Mouse (Mus musculus): ENCODE measurements around the gene 4933434E20Rik.

4933434E20Rik gene

GRCm38 (mm10) chr3:90081365-90082240 is 30.2 kb downstream of the 4933434E20Rik start:
- DNase-seq (ENCODE audit: low spot score), result no peak

DNA sequence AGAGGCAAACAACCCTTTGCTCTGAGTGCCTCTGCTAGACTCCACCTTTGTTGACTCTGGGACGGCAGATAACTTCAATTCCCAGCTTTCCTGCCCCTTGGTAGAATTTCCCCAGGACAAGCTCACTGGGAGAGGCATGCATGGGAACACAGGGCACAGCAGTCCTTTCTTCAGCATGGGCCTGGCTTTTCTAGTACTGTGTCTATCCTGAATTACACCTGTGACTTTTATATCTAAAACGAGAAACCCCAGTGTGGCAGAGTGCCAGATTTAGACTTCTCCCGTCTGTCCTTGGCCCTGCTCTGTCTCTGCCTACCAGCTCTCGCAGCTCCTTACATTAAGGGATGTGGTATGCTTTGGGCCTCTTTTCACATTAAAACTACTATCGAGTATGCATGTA is 31.6 kb downstream of the 4933434E20Rik start:
- DNase-seq (ENCODE audit: low spot score), result no peak

- no peak for DNase-seq (ENCODE audit: low spot score)
These were observed 32.4 kb downstream of the 4933434E20Rik start for GRCm38 (mm10) chr3:90083698-90084324.

GRCm38 (mm10) chr3:90084790-90085189 is 33.4 kb downstream of the 4933434E20Rik start:
- DNase-seq (ENCODE audit: low spot score), result no peak

DNA sequence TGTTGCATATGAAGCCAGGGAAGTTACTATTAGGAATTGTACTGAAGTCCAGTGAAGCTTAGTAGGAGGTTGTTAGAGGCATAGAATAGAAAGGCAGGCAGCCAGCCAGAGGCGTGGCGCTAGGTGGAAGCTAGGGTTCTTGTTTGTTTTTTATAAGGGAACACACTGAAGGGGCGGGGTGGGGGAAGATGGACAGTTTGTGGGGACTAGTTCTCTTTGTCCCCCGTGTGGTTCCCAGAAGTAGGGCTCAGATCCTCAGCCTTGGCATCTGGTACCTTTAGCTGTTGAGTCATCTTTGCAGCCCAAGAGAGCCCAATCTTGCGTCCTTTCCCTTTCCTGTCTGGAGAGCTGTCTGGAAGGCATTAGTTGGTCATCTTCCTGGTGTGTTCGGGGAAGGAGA is 33.8 kb downstream of the 4933434E20Rik start:
- DNase-seq (ENCODE audit: low spot score), result no peak

DNA sequence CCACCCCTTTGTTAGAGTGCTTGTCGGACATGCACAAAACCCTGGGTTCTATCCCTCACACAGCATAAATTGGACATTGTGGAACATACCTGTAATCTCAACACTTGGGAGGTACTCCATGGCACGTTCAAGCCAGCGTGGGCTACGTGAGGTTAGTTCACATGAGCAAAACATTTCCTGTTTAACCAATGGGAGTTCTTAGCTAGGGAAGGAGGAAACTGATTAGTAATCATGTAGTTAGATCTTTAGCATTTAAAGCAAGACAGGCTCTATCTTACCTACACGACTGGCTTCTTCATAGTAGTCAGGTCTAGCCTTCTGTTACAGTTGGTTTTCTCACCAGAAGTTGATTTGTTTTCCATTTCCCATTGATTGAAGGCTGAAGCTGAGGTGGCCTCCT is 34.6 kb downstream of the 4933434E20Rik start:
- no peak for DNase-seq (ENCODE audit: low spot score)

- no peak for DNase-seq (ENCODE audit: low spot score)
These were observed 37.2 kb downstream of the 4933434E20Rik start for GRCm38 (mm10) chr3:90088617-90089016.

DNA sequence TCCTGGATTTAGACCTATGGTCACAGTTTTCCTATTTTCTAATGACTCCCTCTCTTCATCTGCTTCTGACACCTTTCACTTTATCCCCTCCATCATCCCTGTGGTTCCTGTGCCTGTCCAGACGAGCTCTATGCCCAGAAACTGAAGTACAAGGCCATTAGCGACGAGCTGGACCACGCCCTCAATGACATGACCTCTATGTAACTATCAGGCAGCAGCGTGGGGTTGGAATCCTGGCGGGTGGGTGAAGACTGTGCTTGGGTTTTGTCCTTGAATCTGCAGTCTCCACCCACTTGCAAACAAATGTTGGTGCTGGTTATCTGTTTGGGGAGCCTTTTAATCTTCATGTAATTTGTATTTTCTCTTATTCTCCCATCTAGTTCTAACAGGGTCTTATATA is 39.5 kb downstream of the 4933434E20Rik start:
- no peak for DNase-seq (ENCODE audit: low spot score)

DNA sequence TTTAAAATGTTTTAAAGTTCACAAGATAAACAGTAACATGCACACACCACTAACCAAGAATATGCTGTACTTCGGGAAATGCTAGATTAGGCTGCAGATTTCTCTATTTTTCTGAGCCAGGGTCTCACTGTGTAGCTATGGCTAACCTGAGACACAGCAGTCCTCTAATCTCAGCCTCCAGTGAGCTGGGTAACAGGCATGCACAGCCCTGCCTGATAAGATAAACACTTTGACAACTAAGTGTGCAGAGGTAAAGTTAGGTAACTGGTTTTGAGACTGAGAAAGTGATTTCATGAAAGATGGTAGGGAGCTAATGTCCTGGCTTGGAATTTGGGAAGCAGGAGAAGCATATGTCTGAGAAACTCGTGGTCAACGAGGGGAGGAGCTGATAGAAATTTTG is 43.0 kb downstream of the 4933434E20Rik start:
- no peak for DNase-seq (ENCODE audit: low spot score)

DNA sequence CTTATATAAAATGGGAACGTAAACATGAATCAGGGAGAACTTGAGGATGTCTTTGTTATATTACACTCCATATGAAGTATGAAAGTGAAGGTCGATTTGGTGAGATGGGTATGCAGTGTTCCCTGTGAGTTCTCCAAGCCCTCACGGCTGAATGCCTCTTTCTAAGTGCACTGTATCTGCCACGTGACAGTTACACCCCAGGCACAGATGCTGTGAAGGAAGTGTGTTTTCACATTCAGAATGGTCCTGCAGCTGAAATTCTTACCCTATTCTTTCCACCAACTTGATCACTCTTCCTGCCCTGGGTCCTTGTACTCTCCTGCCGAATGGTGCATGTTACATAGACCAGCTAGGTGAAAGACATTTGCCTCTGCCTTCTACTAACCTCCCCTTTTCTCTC is 46.5 kb downstream of the 4933434E20Rik start:
- DNase-seq (ENCODE audit: low spot score), result no peak

DNA sequence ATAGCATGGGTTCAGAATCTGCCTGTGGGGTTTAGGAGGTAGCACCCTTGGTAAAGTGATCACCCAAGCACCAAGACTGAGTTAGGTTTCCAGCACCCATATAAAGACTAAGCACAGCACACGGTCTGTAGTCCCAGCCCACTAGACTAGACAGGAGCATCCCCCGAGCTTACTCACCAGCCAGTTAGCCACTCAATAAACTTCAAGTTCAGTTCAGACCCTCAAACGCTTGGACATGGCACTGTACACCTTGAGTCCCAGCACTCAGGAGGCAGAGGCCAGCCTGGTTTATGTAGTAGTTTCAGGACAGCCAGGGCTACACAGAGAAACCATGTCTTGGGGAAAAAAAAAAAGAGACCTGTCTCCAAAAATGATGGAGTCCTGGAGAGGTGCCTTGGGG is 49.6 kb downstream of the 4933434E20Rik start:
- DNase-seq (ENCODE audit: low spot score), result no peak

DNA sequence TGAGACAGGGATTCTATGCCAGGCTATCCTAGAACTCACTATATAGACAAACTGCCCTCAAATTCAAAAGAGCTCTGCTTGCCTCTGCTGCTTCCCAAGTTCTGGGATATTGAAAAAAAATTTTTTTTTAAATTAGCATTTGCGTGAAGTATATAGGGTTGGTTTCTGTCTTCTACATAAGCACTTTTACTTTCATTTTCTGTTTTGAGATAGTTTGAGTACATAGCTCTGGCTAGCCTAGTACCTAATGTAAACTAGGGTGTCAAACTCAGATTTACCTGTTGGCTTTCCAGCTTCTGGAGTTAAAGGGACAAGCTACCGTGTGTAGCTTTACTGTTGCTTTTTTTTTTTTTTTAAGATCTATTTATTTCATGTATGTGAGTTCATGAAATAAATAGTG is 50.2 kb downstream of the 4933434E20Rik start:
- DNase-seq (ENCODE audit: low spot score), result no peak

- no peak for DNase-seq (ENCODE audit: low spot score)
These were observed 50.8 kb downstream of the 4933434E20Rik start for GRCm38 (mm10) chr3:90102239-90102638.

- DNase-seq (ENCODE audit: low spot score), result no peak
These were observed 51.7 kb downstream of the 4933434E20Rik start for GRCm38 (mm10) chr3:90103176-90103575.

- no peak for DNase-seq (ENCODE audit: low spot score)
These were observed 52.5 kb downstream of the 4933434E20Rik start, which contains the start of gene Nup210l for GRCm38 (mm10) chr3:90103938-90104337. Gene Nup210l (plus strand): TSS chr3:90104132.

DNA sequence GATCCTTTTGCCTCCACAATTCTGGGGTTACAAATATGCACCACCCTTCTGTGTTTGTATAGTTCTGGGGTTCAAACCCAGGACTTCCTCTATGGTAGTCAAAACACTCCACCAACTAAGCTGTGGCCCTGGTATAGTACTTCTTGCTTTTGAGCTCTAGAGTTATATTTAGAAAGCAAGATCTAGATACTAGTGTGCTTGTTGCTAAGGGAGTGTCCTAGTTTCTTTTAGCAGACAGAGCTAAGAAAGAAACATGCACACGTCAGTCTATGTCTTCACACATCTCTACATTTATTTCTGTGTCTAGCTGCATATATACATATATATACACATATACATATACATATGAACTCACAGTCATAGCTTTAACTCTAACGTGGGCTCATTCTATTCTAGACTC is 60.3 kb downstream of the 4933434E20Rik start:
- DNase-seq (ENCODE audit: low spot score), result no peak

DNA sequence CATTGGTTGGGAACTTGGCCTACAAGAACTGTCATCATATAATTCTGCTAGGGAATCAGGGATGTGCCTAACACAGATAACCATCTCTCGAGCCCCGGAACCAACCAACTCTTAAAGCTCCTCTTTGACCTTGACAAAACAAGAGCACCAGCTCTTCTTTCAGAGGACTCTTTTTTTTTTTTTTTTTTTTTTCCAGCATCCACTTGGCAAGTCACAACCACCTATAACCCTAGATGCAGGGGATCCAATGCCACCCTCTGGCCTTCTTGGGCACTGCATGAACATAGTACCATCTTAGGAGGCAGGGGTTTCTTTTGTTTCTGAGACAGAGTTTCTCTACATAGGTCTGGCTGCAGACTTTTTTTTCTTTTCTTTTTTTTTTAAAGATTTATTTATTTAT is 62.9 kb downstream of the 4933434E20Rik start:
- no peak for DNase-seq (ENCODE audit: low spot score)

DNA sequence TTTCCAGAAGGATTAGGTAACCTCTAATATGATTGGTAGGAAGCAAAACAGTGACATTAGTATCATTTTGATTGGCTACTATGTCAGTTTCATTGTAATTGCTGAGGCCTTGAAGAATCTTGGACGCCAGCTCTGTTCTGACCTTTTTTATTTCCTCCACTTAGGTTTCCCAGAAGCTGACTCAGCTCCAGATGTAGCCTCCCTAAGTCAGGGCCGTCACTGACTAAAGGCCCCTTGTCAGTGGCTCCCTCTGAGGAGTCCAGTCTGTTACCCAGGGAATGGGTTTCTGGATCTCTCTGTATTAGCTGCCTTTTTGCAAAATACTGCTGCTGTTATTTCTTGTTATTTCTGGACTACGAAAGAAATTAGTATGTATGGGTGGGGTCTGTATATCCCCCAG is 64.1 kb downstream of the 4933434E20Rik start:
- DNase-seq (ENCODE audit: low spot score), result no peak

Measured in embryo, embryonic 10 days (tissue).